Mouse (Mus musculus): ENCODE data around the gene Tfb2m.

Gene Tfb2m

GRCm38 (mm10) chr1:179563211-179563610 lies 17.1 kb upstream of the Tfb2m start:
- in situ Hi-C loops (cut with MboI; ENCODE audit: low pct_unique_long_range_greater_than_20kb in 1 of 2, low sequenced_read_pairs in 2 of 2, unreplicated experiment in 1 of 2), result no loop called here

GRCm38 (mm10) chr1:179560845-179561430 lies 14.9 kb upstream of the Tfb2m start:
- in situ Hi-C loops (cut with MboI; ENCODE audit: low pct_unique_long_range_greater_than_20kb in 1 of 2, low sequenced_read_pairs in 2 of 2, unreplicated experiment in 1 of 2), result no loop called here

- in situ Hi-C loops (cut with MboI; ENCODE audit: low pct_unique_long_range_greater_than_20kb in 1 of 2, low sequenced_read_pairs in 2 of 2, unreplicated experiment in 1 of 2), result no loop called here
Measured at GRCm38 (mm10) chr1:179559446-179560194, 13.6 kb upstream of the Tfb2m start.

- in situ Hi-C loops (cut with MboI; ENCODE audit: low pct_unique_long_range_greater_than_20kb in 1 of 2, low sequenced_read_pairs in 2 of 2, unreplicated experiment in 1 of 2), result no loop called here
Measured at GRCm38 (mm10) chr1:179556921-179557320, 10.9 kb upstream of the Tfb2m start.

GRCm38 (mm10) chr1:179553949-179554347 lies 7.9 kb upstream of the Tfb2m start:
- in situ Hi-C loops (cut with MboI; ENCODE audit: low pct_unique_long_range_greater_than_20kb in 1 of 2, low sequenced_read_pairs in 2 of 2, unreplicated experiment in 1 of 2), result no loop called here

- in situ Hi-C loops (cut with MboI; ENCODE audit: low pct_unique_long_range_greater_than_20kb in 1 of 2, low sequenced_read_pairs in 2 of 2, unreplicated experiment in 1 of 2), result no loop called here
Measured at GRCm38 (mm10) chr1:179553197-179553948, 7.3 kb upstream of the Tfb2m start.

GRCm38 (mm10) chr1:179552751-179553150 lies 6.7 kb upstream of the Tfb2m start:
- in situ Hi-C loops (cut with MboI; ENCODE audit: low pct_unique_long_range_greater_than_20kb in 1 of 2, low sequenced_read_pairs in 2 of 2, unreplicated experiment in 1 of 2), result no loop called here

- in situ Hi-C loops (cut with MboI; ENCODE audit: low pct_unique_long_range_greater_than_20kb in 1 of 2, low sequenced_read_pairs in 2 of 2, unreplicated experiment in 1 of 2), result no loop called here
Measured at GRCm38 (mm10) chr1:179551921-179552320, 5.9 kb upstream of the Tfb2m start.

GRCm38 (mm10) chr1:179551336-179551735 lies 5.3 kb upstream of the Tfb2m start:
- in situ Hi-C loops (cut with MboI; ENCODE audit: low pct_unique_long_range_greater_than_20kb in 1 of 2, low sequenced_read_pairs in 2 of 2, unreplicated experiment in 1 of 2), result no loop called here

- in situ Hi-C loops (cut with MboI; ENCODE audit: low pct_unique_long_range_greater_than_20kb in 1 of 2, low sequenced_read_pairs in 2 of 2, unreplicated experiment in 1 of 2), result no loop called here
Measured at GRCm38 (mm10) chr1:179548996-179549752, 3.1 kb upstream of the Tfb2m start.

- in situ Hi-C loops (cut with MboI; ENCODE audit: low pct_unique_long_range_greater_than_20kb in 1 of 2, low sequenced_read_pairs in 2 of 2, unreplicated experiment in 1 of 2), result no loop called here
Measured at GRCm38 (mm10) chr1:179548220-179548619, 2.2 kb upstream of the Tfb2m start.

- in situ Hi-C loops (cut with MboI; ENCODE audit: low pct_unique_long_range_greater_than_20kb in 1 of 2, low sequenced_read_pairs in 2 of 2, unreplicated experiment in 1 of 2), result no loop called here
Measured at GRCm38 (mm10) chr1:179547176-179547575, 1.1 kb upstream of the Tfb2m start.

- in situ Hi-C loops (cut with MboI; ENCODE audit: low pct_unique_long_range_greater_than_20kb in 1 of 2, low sequenced_read_pairs in 2 of 2, unreplicated experiment in 1 of 2), result no loop called here
Measured at GRCm38 (mm10) chr1:179546551-179546917, 467 bp upstream of the Tfb2m start.

GRCm38 (mm10) chr1:179541502-179541901 lies 4.6 kb downstream of the Tfb2m start:
- in situ Hi-C loops (cut with MboI; ENCODE audit: low pct_unique_long_range_greater_than_20kb in 1 of 2, low sequenced_read_pairs in 2 of 2, unreplicated experiment in 1 of 2), result no loop called here

- in situ Hi-C loops (cut with MboI; ENCODE audit: low pct_unique_long_range_greater_than_20kb in 1 of 2, low sequenced_read_pairs in 2 of 2, unreplicated experiment in 1 of 2), result no loop called here
Measured at GRCm38 (mm10) chr1:179539887-179540286, 6.2 kb downstream of the Tfb2m start.

GRCm38 (mm10) chr1:179539054-179539453 lies 7.0 kb downstream of the Tfb2m start:
- in situ Hi-C loops (cut with MboI; ENCODE audit: low pct_unique_long_range_greater_than_20kb in 1 of 2, low sequenced_read_pairs in 2 of 2, unreplicated experiment in 1 of 2), result no loop called here

GRCm38 (mm10) chr1:179519901-179520300 lies 26.2 kb downstream of the Tfb2m start:
- in situ Hi-C loops (cut with MboI; ENCODE audit: low pct_unique_long_range_greater_than_20kb in 1 of 2, low sequenced_read_pairs in 2 of 2, unreplicated experiment in 1 of 2), result no loop called here

- in situ Hi-C loops (cut with MboI; ENCODE audit: low pct_unique_long_range_greater_than_20kb in 1 of 2, low sequenced_read_pairs in 2 of 2, unreplicated experiment in 1 of 2), result no loop called here
Measured at GRCm38 (mm10) chr1:179517713-179518465, 28.2 kb downstream of the Tfb2m start, which contains the start of gene Smyd3. Smyd3 (minus strand) TSS chr1:179518041.

All from mouse embryonic stem cell (cell line).